Mouse (Mus musculus): ENCODE measurements around the gene Jak2.
A peak's percentile ranks its signal among the peaks of the same experiment; 100 is the strongest.

Gene Jak2

DNA sequence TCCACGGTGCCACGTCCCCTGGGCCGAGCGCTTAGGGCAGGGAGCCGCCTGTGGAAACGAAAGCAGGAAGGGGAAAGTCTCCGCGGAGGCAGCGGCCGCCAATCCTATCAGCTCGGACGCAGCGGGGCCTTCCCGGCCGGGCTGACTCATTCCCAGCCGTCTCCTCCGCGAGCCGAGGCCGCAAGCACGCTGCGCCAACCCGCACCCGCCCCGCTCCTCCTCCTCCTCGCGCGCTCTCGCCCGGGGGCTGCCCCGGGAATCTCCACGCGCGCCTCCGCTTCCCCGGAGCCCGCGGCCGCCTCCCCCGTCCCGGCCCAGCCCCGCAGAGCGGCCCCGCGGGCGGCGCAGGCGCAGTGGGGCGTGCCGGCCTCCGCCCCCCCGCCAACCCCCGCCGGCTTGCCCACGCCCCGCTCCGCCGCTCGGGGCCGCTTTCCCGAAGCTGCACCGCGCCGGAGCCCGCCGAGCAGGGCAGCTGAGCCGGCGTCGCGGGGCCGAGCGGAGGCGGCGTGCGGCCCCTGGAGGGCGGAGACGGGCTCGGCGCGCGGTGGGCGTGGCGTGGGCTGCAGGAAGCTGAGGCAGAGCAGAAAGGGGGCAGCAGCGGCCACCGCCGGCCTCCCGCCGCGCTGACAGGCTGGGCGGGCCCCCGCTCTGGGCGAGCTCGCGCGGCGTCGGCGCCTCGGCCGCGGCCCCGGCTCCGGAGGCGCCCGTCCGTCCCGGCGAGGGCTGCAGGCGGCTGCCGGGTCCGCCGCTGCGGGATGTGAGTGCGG is at the start of gene Jak2:
Gene Jak2 (plus strand): TSS at position 638 of the 767 bp plus-strand sequence.
- DNase-seq (ENCODE audit: low read depth, low spot score), result peak; percentile 94
- peaks cover 1% of the 10 kb centered on the region; the same call in 1 of the 2 replicates for H3K27me3 ChIP-seq (ENCODE audit: control insufficient read depth, insufficient read depth, low read length, poor library complexity, severe bottlenecking)
- H3K36me3 ChIP-seq (ENCODE audit: control insufficient read depth, insufficient read depth, low read length, poor library complexity, severe bottlenecking), result 0 out of 2 replicates have a peak, but pooled peaks cover 2% of the 10 kb centered on the region

DNA sequence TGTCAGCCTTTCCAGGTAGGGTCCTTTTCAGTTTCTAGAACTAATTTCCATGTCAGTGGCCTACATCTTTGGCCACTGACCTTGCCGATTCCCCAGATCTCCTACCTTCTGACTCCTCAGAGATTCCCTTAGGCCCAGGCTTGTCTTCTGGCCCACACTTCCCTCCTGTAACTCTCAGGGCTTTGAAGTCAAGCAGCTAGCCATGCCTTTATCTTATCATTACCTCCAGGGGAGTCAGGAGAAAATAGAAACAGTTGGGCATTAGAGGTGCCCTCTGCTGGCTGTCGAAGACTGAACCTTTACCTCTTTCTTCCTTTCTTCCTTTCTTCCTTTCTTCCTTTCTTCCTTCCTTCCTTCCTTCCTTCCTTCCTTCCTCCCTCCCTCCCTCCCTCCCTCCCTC is 48.3 kb upstream of the Jak2 start:
- Histone ChIP-seq H3K36me3 (ENCODE audit: control insufficient read depth, insufficient read depth, low read length, poor library complexity, severe bottlenecking) (no peaks in the 10 kb centered on the region), H3K27me3 (ENCODE audit: control insufficient read depth, insufficient read depth, low read length, poor library complexity, severe bottlenecking) (no peaks in the 10 kb centered on the region)
- DNase-seq (ENCODE audit: low read depth, low spot score), result no peak

DNA sequence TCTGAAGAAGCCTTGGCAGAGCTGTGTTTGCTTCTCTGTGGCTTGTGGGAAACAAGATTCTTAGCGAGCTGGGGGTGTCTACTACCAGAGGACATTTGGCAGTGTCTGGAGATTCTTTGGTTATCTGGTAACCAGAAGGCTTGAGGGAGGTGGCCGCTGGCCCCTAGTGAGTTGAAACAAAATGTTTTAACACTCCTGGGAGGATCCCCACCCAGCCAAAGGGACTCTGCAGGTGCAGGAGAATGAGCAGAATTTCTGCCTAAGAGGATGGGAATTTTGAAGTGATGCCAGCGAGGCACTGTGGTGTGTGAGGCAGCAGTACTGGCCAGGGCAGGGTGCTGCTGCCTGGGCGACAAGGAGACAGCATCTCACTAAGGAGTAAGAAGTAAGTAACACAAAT is 47.0 kb upstream of the Jak2 start:
- DNase-seq (ENCODE audit: low read depth, low spot score), result no peak
- H3K27me3 ChIP-seq (ENCODE audit: control insufficient read depth, insufficient read depth, low read length, poor library complexity, severe bottlenecking), result no peaks in the 10 kb centered on the region
- H3K36me3 ChIP-seq (ENCODE audit: control insufficient read depth, insufficient read depth, low read length, poor library complexity, severe bottlenecking), result no peaks in the 10 kb centered on the region

- no peak for DNase-seq (ENCODE audit: low read depth, low spot score)
- no peaks in the 10 kb centered on the region for H3K36me3 ChIP-seq (ENCODE audit: control insufficient read depth, insufficient read depth, low read length, poor library complexity, severe bottlenecking)
- no peaks in the 10 kb centered on the region for H3K27me3 ChIP-seq (ENCODE audit: control insufficient read depth, insufficient read depth, low read length, poor library complexity, severe bottlenecking)
These were observed 46.4 kb upstream of the Jak2 start for GRCm38 (mm10) chr19:29205267-29205666.

GRCm38 (mm10) chr19:29209898-29210297 is 41.7 kb upstream of the Jak2 start:
- Histone ChIP-seq H3K27me3 (ENCODE audit: control insufficient read depth, insufficient read depth, low read length, poor library complexity, severe bottlenecking) (no peaks in the 10 kb centered on the region), H3K36me3 (ENCODE audit: control insufficient read depth, insufficient read depth, low read length, poor library complexity, severe bottlenecking) (no peaks in the 10 kb centered on the region)
- DNase-seq (ENCODE audit: low read depth, low spot score), result peak; percentile 58

DNA sequence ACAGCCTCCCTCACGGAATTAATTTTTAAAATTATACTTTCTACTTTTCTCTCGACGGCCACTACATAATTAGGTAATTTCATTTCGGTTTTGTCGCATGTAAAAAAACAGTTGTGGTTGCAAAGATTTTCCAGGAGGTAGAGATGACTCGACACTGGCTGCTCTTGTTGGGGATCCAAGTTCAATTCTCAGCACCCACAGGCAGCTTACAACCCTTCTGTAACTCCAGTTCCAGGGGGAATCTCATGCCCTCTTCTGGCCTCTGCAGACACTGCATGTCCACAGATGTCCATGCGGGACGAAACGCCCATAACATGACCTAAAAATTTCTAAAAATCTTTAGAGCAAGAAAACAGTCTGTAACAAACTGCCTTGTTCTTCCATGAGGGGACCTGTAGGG is 41.3 kb upstream of the Jak2 start:
- H3K36me3 ChIP-seq (ENCODE audit: control insufficient read depth, insufficient read depth, low read length, poor library complexity, severe bottlenecking), result no peaks in the 10 kb centered on the region
- no peaks in the 10 kb centered on the region for H3K27me3 ChIP-seq (ENCODE audit: control insufficient read depth, insufficient read depth, low read length, poor library complexity, severe bottlenecking)
- DNase-seq (ENCODE audit: low read depth, low spot score), result peak; percentile 32

DNA sequence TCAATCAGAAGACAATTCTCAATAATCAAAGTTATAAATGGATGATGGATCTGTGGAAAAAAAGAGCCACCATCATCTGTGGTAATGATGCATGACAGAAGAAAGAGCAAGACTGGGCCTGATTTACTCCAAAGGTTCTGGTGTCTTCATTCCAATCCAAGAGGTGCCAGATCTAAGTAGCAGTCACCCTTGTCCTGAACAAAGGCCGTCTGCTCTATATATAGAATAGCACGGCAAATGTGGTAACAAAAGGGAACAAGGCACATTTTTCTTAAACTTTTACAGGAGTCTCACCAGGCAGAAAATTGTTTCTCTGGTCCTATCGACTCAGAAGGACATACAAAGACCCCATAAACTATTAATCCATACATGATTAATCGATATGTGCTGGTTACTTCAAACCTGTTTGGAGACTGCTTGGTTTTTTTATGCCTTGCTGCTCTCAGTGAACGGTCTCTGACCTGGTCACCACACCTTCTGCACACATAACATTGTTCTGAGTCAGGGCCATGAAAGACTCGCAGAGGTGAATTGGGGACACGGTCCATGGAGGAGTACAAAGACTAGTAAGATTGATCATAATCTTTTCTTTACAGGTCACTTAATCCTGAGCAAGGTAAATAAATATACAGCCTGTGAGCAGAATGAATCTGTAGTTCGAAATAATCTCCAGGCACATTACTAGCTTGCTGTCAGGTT is 35.7 kb upstream of the Jak2 start:
- Histone ChIP-seq H3K36me3 (ENCODE audit: control insufficient read depth, insufficient read depth, low read length, poor library complexity, severe bottlenecking) (no peaks in the 10 kb centered on the region), H3K27me3 (ENCODE audit: control insufficient read depth, insufficient read depth, low read length, poor library complexity, severe bottlenecking) (no peaks in the 10 kb centered on the region)

DNA sequence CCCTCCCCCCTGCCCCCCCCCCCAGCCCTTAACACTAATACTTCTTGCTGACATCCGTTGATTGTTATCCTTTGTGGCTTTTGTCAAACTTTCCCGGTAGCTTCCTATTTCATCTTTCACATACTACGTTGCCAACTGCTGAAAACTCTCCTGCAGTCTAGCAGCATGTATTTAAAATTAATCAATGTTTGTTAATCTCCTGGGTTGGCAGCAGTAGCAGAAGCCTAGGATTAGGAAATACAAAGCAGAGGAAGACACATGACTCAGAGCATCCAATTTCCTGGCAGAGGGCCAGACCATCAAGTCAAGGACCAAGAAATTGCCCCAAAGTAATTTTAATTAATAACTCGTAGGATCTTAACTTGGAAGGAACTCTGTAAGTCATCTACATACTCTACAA is 29.8 kb upstream of the Jak2 start:
- no peak for DNase-seq (ENCODE audit: low read depth, low spot score)
- no peaks in the 10 kb centered on the region for H3K36me3 ChIP-seq (ENCODE audit: control insufficient read depth, insufficient read depth, low read length, poor library complexity, severe bottlenecking)
- H3K27me3 ChIP-seq (ENCODE audit: control insufficient read depth, insufficient read depth, low read length, poor library complexity, severe bottlenecking), result no peaks in the 10 kb centered on the region

More for the DNA sequence above, 35.7 kb upstream of the Jak2 start:
- DNase-seq (ENCODE audit: low read depth, low spot score), result no peak

DNA sequence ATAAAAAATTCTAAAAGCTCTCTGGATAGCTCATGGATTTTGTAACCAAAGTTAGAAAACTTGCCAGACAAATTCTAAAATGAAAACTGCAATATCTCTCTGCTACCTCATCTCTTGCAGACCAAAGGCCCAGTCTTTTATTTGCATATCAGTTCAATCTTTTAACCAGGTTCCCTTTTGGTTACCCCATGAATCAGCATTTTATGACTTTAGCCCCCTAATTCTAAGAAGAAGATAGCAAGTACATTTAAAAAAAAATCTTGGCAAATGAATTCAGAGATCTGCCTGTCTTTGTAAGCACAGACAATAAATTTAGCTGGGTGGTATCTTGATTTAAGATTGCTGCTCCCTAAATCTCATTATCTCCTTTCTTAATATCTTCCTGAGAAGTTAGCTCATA is 26.7 kb upstream of the Jak2 start:
- Histone ChIP-seq H3K27me3 (ENCODE audit: control insufficient read depth, insufficient read depth, low read length, poor library complexity, severe bottlenecking) (no peaks in the 10 kb centered on the region), H3K36me3 (ENCODE audit: control insufficient read depth, insufficient read depth, low read length, poor library complexity, severe bottlenecking) (no peaks in the 10 kb centered on the region)
- no peak for DNase-seq (ENCODE audit: low read depth, low spot score)

DNA sequence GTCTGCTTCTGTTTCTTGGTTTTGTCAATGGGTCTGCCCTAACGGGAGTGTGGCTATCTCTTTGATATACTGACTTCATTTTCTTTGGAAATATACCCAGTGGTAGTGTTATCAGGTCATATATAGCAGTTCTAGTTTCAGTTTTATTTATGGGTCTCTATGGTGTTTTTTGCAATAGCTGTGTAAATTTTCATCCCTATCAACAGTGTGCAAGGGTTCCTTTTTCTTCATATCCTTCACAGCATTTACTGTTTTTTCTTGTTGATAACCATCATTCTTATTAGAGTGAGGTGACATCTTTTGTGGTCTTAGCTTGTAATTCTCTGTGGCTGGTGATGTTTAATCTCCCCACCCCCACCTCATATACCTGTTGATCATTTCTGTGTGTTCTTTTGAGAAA is 24.6 kb upstream of the Jak2 start:
- DNase-seq (ENCODE audit: low read depth, low spot score), result no peak
- Histone ChIP-seq H3K27me3 (ENCODE audit: control insufficient read depth, insufficient read depth, low read length, poor library complexity, severe bottlenecking) (no peaks in the 10 kb centered on the region), H3K36me3 (ENCODE audit: control insufficient read depth, insufficient read depth, low read length, poor library complexity, severe bottlenecking) (no peaks in the 10 kb centered on the region)

GRCm38 (mm10) chr19:29227941-29228590 is 23.6 kb upstream of the Jak2 start:
- H3K27me3 ChIP-seq (ENCODE audit: control insufficient read depth, insufficient read depth, low read length, poor library complexity, severe bottlenecking), result no peaks in the 10 kb centered on the region
- peak; percentile 77 for DNase-seq (ENCODE audit: low read depth, low spot score)
- H3K36me3 ChIP-seq (ENCODE audit: control insufficient read depth, insufficient read depth, low read length, poor library complexity, severe bottlenecking), result no peaks in the 10 kb centered on the region

- no peak for DNase-seq (ENCODE audit: low read depth, low spot score)
- H3K27me3 ChIP-seq (ENCODE audit: control insufficient read depth, insufficient read depth, low read length, poor library complexity, severe bottlenecking), result no peaks in the 10 kb centered on the region
- H3K36me3 ChIP-seq (ENCODE audit: control insufficient read depth, insufficient read depth, low read length, poor library complexity, severe bottlenecking), result no peaks in the 10 kb centered on the region
These were observed 22.6 kb upstream of the Jak2 start for GRCm38 (mm10) chr19:29228989-29229388.

GRCm38 (mm10) chr19:29232738-29233137 is 18.9 kb upstream of the Jak2 start:
- Histone ChIP-seq H3K27me3 (ENCODE audit: control insufficient read depth, insufficient read depth, low read length, poor library complexity, severe bottlenecking) (no peaks in the 10 kb centered on the region), H3K36me3 (ENCODE audit: control insufficient read depth, insufficient read depth, low read length, poor library complexity, severe bottlenecking) (no peaks in the 10 kb centered on the region)
- no peak for DNase-seq (ENCODE audit: low read depth, low spot score)

DNA sequence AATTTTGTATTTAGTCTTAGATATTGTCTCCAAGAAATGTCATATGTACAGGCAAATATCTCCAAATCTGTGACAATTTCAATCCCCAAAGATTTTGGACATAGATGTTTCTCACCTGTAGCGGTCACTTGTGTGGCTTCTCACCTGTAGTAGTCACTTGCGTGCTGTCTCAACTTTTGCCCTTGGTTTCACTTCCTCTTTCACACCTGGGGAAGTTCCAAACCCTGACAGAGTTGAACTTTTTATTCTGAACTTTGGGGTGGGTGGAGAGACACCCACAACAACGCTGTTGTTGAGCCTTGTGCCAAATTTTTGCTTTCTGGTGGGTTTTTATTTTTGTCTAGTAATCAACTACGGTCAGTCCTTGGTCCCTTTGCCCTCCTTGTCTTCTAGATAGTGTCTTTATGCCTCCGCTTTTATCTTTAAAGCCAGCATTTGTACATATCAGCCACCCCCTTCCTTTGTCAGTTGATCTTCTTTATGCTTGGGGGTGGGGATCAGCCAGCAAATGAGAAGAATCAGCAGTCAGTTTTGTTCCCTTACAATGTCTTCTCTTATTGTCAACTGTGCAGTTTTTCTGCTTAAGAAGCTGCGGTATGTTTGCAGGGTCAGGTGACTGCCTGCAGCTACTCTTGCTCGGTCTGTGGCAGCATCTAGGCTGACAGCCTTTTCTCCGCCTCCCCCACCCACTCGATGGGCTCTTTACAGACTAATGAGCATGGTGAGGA is 14.8 kb upstream of the Jak2 start:
- no peaks in the 10 kb centered on the region for H3K27me3 ChIP-seq (ENCODE audit: control insufficient read depth, insufficient read depth, low read length, poor library complexity, severe bottlenecking)
- peak; percentile 85 for DNase-seq (ENCODE audit: low read depth, low spot score)
- no peaks in the 10 kb centered on the region for H3K36me3 ChIP-seq (ENCODE audit: control insufficient read depth, insufficient read depth, low read length, poor library complexity, severe bottlenecking)

All from splenic B cell, adult 2 months (primary cell).